Mouse (Mus musculus) hindbrain, postnatal 0 days (tissue): Measurements from ENCODE around the gene Smarcb1. TPM values are rescaled to one million over a fixed set of nuclear protein-coding genes. Genes with fewer than 3 reads are reported as not detected.
A peak's percentile ranks its signal among the peaks of the same experiment; 100 is the strongest.

ENCODE experiments used
- ATAC-seq: fragments of 200-750 bp; cut with Nextera tagmentation; 2 replicates; pipeline ENCODE4 v1.8.0; 2017; ENCODE audit warnings: mild to moderate bottlenecking, moderate TSS enrichment, moderate library complexity
- DNase-seq: peaks from one replicate; pipeline ENCODE4 v3.0.0-alpha.2; 2015; ENCODE audit warnings: low spot score
- H3K27ac ChIP-seq: fragments of 300-500 bp; sonication (generic); 2 replicates; pipeline ENCODE4 v1.5.1; 2014; ENCODE audit warnings: mild to moderate bottlenecking
- H3K27me3 ChIP-seq: fragments of 300-500 bp; sonication (generic); 2 replicates; pipeline ENCODE4 v1.6.1; 2014; ENCODE audit warnings: low read length, mixed read lengths; ENCODE audit not compliant: insufficient read depth
- H3K36me3 ChIP-seq: fragments of 300-500 bp; sonication (generic); 2 replicates; pipeline ENCODE4 v1.6.1; 2014; ENCODE audit warnings: low read length, mixed read lengths; ENCODE audit not compliant: insufficient read depth
- H3K4me1 ChIP-seq: fragments of 300-500 bp; sonication (generic); 2 replicates; pipeline ENCODE4 v1.6.1; 2014; ENCODE audit warnings: antibody characterized with exemption, low read length, mixed read lengths; ENCODE audit not compliant: insufficient read depth
- H3K4me2 ChIP-seq: fragments of 300-500 bp; sonication (generic); 2 replicates; pipeline ENCODE4 v1.6.1; 2014; ENCODE audit warnings: low read depth, mild to moderate bottlenecking, low read length, moderate library complexity, mixed read lengths
- H3K4me3 ChIP-seq: fragments of 300-500 bp; sonication (generic); 2 replicates; pipeline ENCODE4 v1.5.1; 2014; ENCODE audit warnings: low read length
- H3K9ac ChIP-seq: fragments of 300-500 bp; sonication (generic); replicated peaks from 2 replicates; pipeline ENCODE4 v1.6.1; 2014; ENCODE audit warnings: mild to moderate bottlenecking, low read length, moderate library complexity, mixed read lengths
- H3K9me3 ChIP-seq: fragments of 300-500 bp; sonication (generic); 2 replicates; pipeline ENCODE4 v1.6.1; 2016; ENCODE audit warnings: low read length, mixed read lengths
- CTCF ChIP-seq: IDR thresholded peaks from 2 replicates; pipeline ENCODE4 v1.5.1; 2016; ENCODE audit warnings: antibody characterized with exemption, control low read depth, low read depth
- WGBS: fragments of 180-500 bp; shearing (Covaris S2); extraction: QIAGEN DNeasy Blood & Tissue Kit; methylation state at CpG from one replicate; pipeline ENCODE4 v1.1.7; 2014; 5-methylcytosine and 5-hydroxymethylcytosine counted together
- polyA plus RNA-seq: library from polyadenylated mRNA; unstranded; fragments of >200 nt; fragmentation: Nextera tagmentation; extraction: Ambion mirVana; gene quantifications from 2 replicates; pipeline ENCODE4 v1.2.1, GENCODE M21; 2015
- total RNA-seq: library from RNA; depleted of rRNA; stranded (reverse); fragments of >200 nt; gene quantifications from 2 replicates; pipeline ENCODE4 v1.2.3, GENCODE M21; 2014; rRNA removed

Gene Smarcb1
- total and polyA plus RNA-seq, 2 experiments from 2014 or later = 156 to 197 TPM

DNA sequence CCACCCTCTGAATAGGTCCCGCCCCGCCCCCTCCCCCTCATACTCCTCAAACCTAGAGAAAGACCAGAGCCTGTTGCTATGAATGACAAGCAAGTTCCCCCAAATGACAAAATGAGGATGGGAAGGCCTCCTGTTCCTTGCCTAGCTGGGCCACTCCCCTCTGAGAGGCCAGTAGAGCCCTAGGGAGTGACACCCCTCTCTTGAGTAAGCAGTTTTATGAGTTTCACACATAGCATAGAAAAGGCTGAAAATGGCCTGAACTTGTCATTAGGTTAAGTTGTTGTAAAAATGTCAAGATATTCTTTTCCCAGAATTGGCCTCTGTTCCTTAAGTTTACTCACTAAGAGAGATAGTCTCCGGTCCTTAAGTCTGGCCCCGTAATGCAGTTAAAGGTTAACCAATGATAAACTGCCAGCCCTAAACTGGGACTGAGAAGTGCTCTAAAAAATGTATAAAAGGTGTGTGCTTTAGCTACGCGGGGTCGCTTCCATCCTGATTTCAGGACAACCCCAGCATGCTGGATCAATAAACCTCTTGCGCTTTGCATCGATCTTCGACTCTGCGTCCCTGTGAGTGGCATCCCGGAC lies 68.8 kb downstream of the Smarcb1 start:
- Histone ChIP-seq H3K27ac (no peak overlapping the region), H3K4me3 (no peak overlapping the region), H3K27me3 (no peaks in the 10 kb centered on the region), H3K9me3 (no peaks in the 10 kb centered on the region), H3K36me3 (peaks cover 5% of the 10 kb centered on the region), H3K9ac (no peak overlapping the region), H3K4me1 (peaks cover 8% of the 10 kb centered on the region), H3K4me2 (no peak overlapping the region)
- TF ChIP-seq CTCF = no peak
- WGBS = 96% methylated on average over 12 of the region's 12 CpGs
- DNase-seq (no peak), ATAC-seq (no peak)

DNA sequence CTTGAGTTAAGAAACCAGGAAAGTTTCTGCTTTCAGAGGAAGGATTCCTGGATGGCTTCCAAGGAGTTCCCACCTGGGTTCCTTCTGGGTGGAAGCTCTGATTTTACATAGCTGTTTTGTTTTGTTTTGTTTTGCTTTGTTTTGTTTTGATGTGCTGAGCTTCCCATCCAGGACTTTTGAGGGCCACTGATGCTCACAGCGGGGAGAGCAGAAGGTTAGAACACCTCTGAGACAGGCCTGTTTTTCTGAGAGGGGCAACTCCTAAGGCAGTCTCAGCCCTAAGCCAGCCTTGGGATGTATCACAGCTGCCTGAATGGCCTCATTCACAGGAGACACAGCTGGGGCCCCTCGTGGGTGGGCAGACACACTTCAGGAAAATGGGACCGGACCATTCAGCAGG lies 69.7 kb downstream of the Smarcb1 start:
- Histone ChIP-seq H3K9ac (no peak overlapping the region), H3K4me3 (no peak overlapping the region), H3K9me3 (no peaks in the 10 kb centered on the region), H3K36me3 (no peaks in the 10 kb centered on the region), H3K4me1 (peaks cover 8% of the 10 kb centered on the region), H3K27ac (no peak overlapping the region), H3K4me2 (no peak overlapping the region), H3K27me3 (no peaks in the 10 kb centered on the region)
- TF ChIP-seq CTCF = no peak
- 30% methylated on average over 3 of the region's 3 CpGs for WGBS
- DNase-seq = no peak
- no peak for ATAC-seq

DNA sequence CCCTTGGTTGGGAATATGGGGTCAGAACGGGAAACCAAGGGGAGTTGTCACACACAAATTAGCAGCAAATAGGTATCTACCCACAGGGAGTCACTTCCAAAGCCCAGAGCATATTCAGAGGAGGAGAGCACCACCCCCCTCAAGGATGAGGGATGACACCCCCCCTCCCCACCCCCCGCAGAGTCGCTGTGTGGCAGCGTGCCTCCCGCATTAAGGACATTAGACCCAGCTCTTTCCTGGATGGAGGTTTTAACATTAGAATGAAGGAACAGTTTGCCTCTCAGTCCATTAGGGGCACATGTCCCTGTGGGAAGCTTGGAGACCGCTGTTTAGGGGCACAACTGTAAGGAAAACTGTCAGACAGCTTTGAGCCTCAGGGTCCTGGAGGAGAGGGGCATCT lies 70.3 kb downstream of the Smarcb1 start:
- no peaks in the 10 kb centered on the region for H3K9me3 ChIP-seq
- H3K36me3 ChIP-seq = no peaks in the 10 kb centered on the region
- ATAC-seq = no peak
- no peak overlapping the region for H3K4me2 ChIP-seq
- DNase-seq = no peak
- H3K27ac ChIP-seq = no peak overlapping the region
- peaks cover 8% of the 10 kb centered on the region for H3K4me1 ChIP-seq
- 1% methylated on average over 6 of the region's 6 CpGs for WGBS
- no peak overlapping the region for H3K9ac ChIP-seq
- TF ChIP-seq CTCF = peak; percentile 22
- no peak overlapping the region for H3K4me3 ChIP-seq
- no peaks in the 10 kb centered on the region for H3K27me3 ChIP-seq

DNA sequence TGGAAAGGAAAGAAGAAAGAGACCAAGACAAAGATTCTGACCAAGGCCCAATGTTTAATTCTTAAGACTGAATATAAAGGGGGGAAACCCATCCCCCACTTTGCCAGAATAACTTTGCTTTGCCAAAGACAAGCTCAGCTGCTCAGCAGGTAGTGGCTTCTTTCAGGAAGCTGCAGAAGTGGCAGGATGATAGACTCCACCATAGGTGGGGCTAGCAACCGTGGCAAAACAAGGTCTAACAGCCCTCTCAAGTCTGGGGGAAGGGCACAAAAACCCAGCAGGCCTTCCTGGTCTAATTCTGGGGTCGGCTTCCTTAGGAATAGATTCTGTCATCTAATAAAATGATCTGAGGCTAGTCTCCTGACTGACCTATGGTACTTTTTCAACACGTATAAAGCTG lies 73.0 kb downstream of the Smarcb1 start:
- no peak overlapping the region for H3K9ac ChIP-seq
- H3K4me3 ChIP-seq = no peak overlapping the region
- WGBS = 19% methylated on average over 3 of the region's 3 CpGs
- H3K27me3 ChIP-seq = no peaks in the 10 kb centered on the region
- H3K4me2 ChIP-seq = no peak overlapping the region
- no peaks in the 10 kb centered on the region for H3K36me3 ChIP-seq
- no peak for DNase-seq
- H3K4me1 ChIP-seq = peaks cover 8% of the 10 kb centered on the region
- ATAC-seq = no peak
- no peak overlapping the region for H3K27ac ChIP-seq
- no peaks in the 10 kb centered on the region for H3K9me3 ChIP-seq
- no peak for TF ChIP-seq CTCF

Other genes starting within 250 kb of the Smarcb1 start
- gene Cabin1, start 157.3 kb downstream of the Smarcb1 start, total RNA-seq = 92.9 and 96.4 TPM in 2 replicates
- 30.1 and 33.6 TPM in 2 replicates for gene Cabin1, start 157.3 kb downstream of the Smarcb1 start, polyA plus RNA-seq
- 63.6 and 67.4 TPM in 2 replicates for gene Ddt, start 148.2 kb downstream of the Smarcb1 start, total RNA-seq
- gene Ddt, start 148.2 kb downstream of the Smarcb1 start, polyA plus RNA-seq = 115 and 120 TPM in 2 replicates
- gene Gm20441, start 140.7 kb downstream of the Smarcb1 start, total RNA-seq = not detected in 2 replicates
- not detected in 2 replicates for gene Gm20441, start 140.7 kb downstream of the Smarcb1 start, polyA plus RNA-seq
- gene Gstt3, start 140.2 kb downstream of the Smarcb1 start, total RNA-seq = 1.8 and 3.2 TPM in 2 replicates
- gene Gstt3, start 140.2 kb downstream of the Smarcb1 start, polyA plus RNA-seq = 2.8 and 4.2 TPM in 2 replicates
- 38.1 and 39.3 TPM in 2 replicates for gene Gstt1, start 123.0 kb downstream of the Smarcb1 start, total RNA-seq
- gene Gstt1, start 123.0 kb downstream of the Smarcb1 start, polyA plus RNA-seq = 20.8 and 24.4 TPM in 2 replicates
- gene Gstt4, start 99.1 kb downstream of the Smarcb1 start, total RNA-seq = not detected in 2 replicates
- not detected in 2 replicates for gene Gstt4, start 99.1 kb downstream of the Smarcb1 start, polyA plus RNA-seq
- gene Gstt2, start 84.2 kb downstream of the Smarcb1 start, total RNA-seq = 2.1 and 10.2 TPM in 2 replicates
- 9.3 and 11.1 TPM in 2 replicates for gene Gstt2, start 84.2 kb downstream of the Smarcb1 start, polyA plus RNA-seq
- 1,072 and 1,222 TPM in 2 replicates for gene Mif, start 61.4 kb downstream of the Smarcb1 start, total RNA-seq
- 1,792 and 1,891 TPM in 2 replicates for gene Mif, start 61.4 kb downstream of the Smarcb1 start, polyA plus RNA-seq
- 0.79 and 1.8 TPM in 2 replicates for gene Derl3, start 28.2 kb downstream of the Smarcb1 start, total RNA-seq
- 0.63 and 0.74 TPM in 2 replicates for gene Derl3, start 28.2 kb downstream of the Smarcb1 start, polyA plus RNA-seq
- 327 and 332 TPM in 2 replicates for gene Chchd10, start 11.5 kb upstream of the Smarcb1 start, total RNA-seq
- gene Chchd10, start 11.5 kb upstream of the Smarcb1 start, polyA plus RNA-seq = 304 and 312 TPM in 2 replicates
- gene Mmp11, start 14.9 kb upstream of the Smarcb1 start, total RNA-seq = 6.1 and 9.5 TPM in 2 replicates
- 7.8 and 8.3 TPM in 2 replicates for gene Mmp11, start 14.9 kb upstream of the Smarcb1 start, polyA plus RNA-seq
- 0.73 TPM in 1 of 2 replicates, not detected in the other for gene Gm867, start 19.1 kb upstream of the Smarcb1 start, total RNA-seq
- 2.3 and 2.4 TPM in 2 replicates for gene Gm867, start 19.1 kb upstream of the Smarcb1 start, polyA plus RNA-seq
- not detected in 2 replicates for gene Vpreb3, start 21.4 kb upstream of the Smarcb1 start, total RNA-seq
- gene Vpreb3, start 21.4 kb upstream of the Smarcb1 start, polyA plus RNA-seq = 0.52 and 0.75 TPM in 2 replicates
- gene Gm5134, start 32.9 kb upstream of the Smarcb1 start, total RNA-seq = not detected in 2 replicates
- gene Gm5134, start 32.9 kb upstream of the Smarcb1 start, polyA plus RNA-seq = not detected in 2 replicates
- gene Zfp280b, start 111.0 kb upstream of the Smarcb1 start, total RNA-seq = 6.8 and 7.9 TPM in 2 replicates
- gene Zfp280b, start 111.0 kb upstream of the Smarcb1 start, polyA plus RNA-seq = 10.0 and 10.5 TPM in 2 replicates
- gene Slc5a4b, start 189.3 kb upstream of the Smarcb1 start, total RNA-seq = not detected in 2 replicates
- 0.08 TPM in 1 of 2 replicates, not detected in the other for gene Slc5a4b, start 189.3 kb upstream of the Smarcb1 start, polyA plus RNA-seq
- gene Slc5a4a, start 225.8 kb upstream of the Smarcb1 start, total RNA-seq = 0.07 TPM in 1 of 2 replicates, not detected in the other
- gene Slc5a4a, start 225.8 kb upstream of the Smarcb1 start, polyA plus RNA-seq = not detected in 2 replicates